Mouse (Mus musculus): ENCODE results near the gene Mettl3. TPM values are rescaled to one million over a fixed set of nuclear protein-coding genes. Genes with fewer than 3 reads are reported as not detected.
"Not testable (repeated sequence)": the region's sequence is repeated elsewhere in the genome, so short reads cannot be mapped to it uniquely, and the experiment has no call there.

The Mettl3 gene
- polyA plus RNA-seq, 1 experiment from 2014 or later = 46.6 TPM

DNA sequence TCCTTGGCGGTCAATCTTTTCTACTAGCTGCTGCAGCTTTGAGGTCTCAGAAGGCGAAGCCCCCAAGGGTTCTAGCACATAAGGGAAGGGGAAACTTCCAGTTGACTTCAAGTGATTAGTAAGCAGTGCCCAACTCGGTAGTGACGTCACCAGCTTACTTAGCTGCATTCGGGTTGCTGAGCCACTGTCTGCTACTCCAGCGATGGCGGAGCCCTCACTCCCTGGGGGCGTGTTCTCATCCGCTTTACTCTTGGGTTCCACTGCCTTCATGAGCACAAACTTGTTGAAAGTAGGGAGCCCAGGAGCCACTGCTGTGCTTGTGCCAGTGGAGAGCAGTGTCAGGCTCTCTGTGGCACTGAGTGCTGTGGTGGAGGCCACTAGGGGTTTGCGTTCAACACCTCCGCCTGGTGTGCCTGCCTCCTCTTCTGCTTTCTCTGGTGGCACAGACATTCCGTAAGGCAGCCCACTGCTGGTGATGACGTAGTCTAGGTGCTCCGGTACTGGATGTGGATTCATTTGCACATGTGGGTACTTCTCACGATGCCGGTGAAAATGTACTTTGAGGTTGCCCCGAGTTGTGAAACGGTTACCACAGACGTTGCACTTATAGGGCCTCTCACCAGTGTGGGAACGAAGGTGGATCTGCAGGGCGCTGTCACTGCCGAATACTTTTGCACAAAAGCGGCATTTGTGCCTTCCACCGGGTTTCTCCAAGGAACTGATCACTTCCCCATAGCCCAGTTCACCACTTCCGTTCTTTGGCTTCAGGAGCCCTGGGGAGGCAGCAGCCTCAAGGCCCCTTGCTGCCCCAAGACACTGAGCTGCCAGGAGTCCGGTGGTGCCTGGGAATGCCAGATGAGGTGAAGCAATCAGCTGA is 9.2 kb upstream of the Mettl3 start:
- H3K9ac ChIP-seq = no peak overlapping the region
- no peak for DNase-seq
- H3K27ac ChIP-seq (ENCODE audit: low read depth) = no peak overlapping the region
- 83% methylated on average over 26 of the region's 26 CpGs for WGBS
- peaks cover 45% of the 10 kb centered on the region for H3K36me3 ChIP-seq (ENCODE audit: insufficient read depth)
- H3K4me2 ChIP-seq = peak overlapping the region; percentile 89
- no peaks in the 10 kb centered on the region for H3K27me3 ChIP-seq (ENCODE audit: insufficient read depth, low read length)
- peak overlapping the region; percentile 68 for H3K4me3 ChIP-seq (ENCODE audit: low read depth, low read length)
- H3K9me3 ChIP-seq (ENCODE audit: low read depth, low read length) = no peaks in the 10 kb centered on the region
- no peak for TF ChIP-seq CTCF (IDR thresholded peaks at IDR 0.05; ENCODE audit: low read depth)
- no peak for ATAC-seq (ENCODE audit: insufficient read depth)
- H3K4me1 ChIP-seq (ENCODE audit: insufficient read depth) = peaks cover 11% of the 10 kb centered on the region; the same call in 1 of the 2 replicates

DNA sequence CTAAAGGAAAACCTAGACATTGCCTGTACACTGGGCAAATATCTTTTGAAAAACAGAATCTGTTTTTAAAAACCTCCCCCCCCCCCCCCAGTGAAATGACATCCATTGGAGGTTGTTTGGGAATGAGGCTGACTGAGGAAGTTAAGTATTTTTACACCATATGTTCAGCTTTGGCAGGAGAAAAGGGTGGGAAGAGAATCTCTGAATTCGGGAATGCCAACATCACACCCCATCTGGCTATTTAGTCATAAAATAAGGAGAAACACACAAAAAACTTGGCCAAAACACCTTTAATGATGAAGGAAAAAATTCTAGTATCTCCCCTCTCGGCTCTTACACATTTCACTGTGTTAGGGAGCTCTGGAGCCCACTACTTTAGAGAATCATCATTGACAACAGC is 6.0 kb upstream of the Mettl3 start:
- TF ChIP-seq CTCF (IDR thresholded peaks at IDR 0.05; ENCODE audit: low read depth) = no peak
- Histone ChIP-seq H3K9ac (no peak overlapping the region), H3K36me3 (ENCODE audit: insufficient read depth) (peaks cover 45% of the 10 kb centered on the region), H3K27me3 (ENCODE audit: insufficient read depth, low read length) (no peaks in the 10 kb centered on the region), H3K9me3 (ENCODE audit: low read depth, low read length) (no peaks in the 10 kb centered on the region), H3K4me2 (0 out of 2 replicates have a peak overlapping the region, but pooled peaks have one; percentile 22), H3K27ac (ENCODE audit: low read depth) (no peak overlapping the region), H3K4me3 (ENCODE audit: low read depth, low read length) (no peak overlapping the region), H3K4me1 (ENCODE audit: insufficient read depth) (peaks cover 4% of the 10 kb centered on the region; the same call in 1 of the 2 replicates)
- WGBS = 90% methylated on average over 2 of the region's 2 CpGs
- DNase-seq (no peak), ATAC-seq (ENCODE audit: insufficient read depth) (no peak)

DNA sequence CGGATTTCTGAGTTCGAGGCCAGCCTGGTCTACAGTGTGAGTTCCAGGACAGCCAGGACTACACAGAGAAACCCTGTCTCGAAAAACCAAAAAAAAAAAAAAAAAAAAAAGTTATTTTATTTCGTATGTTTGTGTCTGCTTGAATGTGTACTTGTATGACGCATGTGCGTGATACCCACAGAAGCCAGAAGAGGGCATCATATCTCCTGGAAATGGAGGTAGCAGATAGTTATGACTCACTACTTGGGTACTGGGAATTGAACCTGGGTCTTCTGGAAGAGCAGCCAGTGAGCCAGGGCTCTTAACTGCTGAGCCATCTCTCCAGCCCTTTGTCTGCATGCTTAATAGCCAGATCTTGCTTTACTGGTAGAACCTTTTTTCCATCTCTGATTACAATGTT is 5.4 kb upstream of the Mettl3 start:
- WGBS = 97% methylated on average over 5 of the region's 6 CpGs
- H3K4me3 ChIP-seq (ENCODE audit: low read depth, low read length); H3K9me3 ChIP-seq (ENCODE audit: low read depth, low read length); H3K4me2 ChIP-seq; ATAC-seq (ENCODE audit: insufficient read depth); H3K4me1 ChIP-seq (ENCODE audit: insufficient read depth); H3K27ac ChIP-seq (ENCODE audit: low read depth); H3K9ac ChIP-seq; DNase-seq; H3K27me3 ChIP-seq (ENCODE audit: insufficient read depth, low read length): not testable (repeated sequence)
- H3K36me3 ChIP-seq (ENCODE audit: insufficient read depth) = peaks cover 45% of the 10 kb centered on the region

DNA sequence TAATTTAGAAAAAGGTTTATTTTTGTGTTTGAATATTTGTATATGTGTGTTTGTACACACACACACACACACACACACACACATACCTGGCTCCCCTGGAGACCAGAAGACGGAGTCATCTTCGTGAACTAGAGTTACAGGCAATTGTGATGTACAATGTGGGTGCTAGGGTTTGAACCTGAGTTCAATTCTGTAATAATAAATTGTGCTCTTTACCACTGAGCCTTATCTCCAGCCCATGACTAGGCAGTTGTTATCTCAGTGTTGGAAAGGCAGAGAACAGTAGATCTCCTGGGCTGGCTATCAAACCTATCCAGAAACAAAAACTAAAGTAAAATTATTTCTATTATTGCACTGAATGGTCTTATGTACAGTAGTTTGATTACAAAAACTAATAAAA is 1.2 kb upstream of the Mettl3 start:
- H3K36me3 ChIP-seq (ENCODE audit: insufficient read depth) = peaks cover 13% of the 10 kb centered on the region; the same call in 1 of the 2 replicates
- WGBS = 98% methylated on average over 2 of the region's 2 CpGs
- no peaks in the 10 kb centered on the region for H3K27me3 ChIP-seq (ENCODE audit: insufficient read depth, low read length)
- H3K27ac ChIP-seq (ENCODE audit: low read depth) = no peak overlapping the region
- no peak overlapping the region for H3K4me3 ChIP-seq (ENCODE audit: low read depth, low read length)
- no peak overlapping the region for H3K4me2 ChIP-seq
- no peak for TF ChIP-seq CTCF (IDR thresholded peaks at IDR 0.05; ENCODE audit: low read depth)
- no peak overlapping the region for H3K9ac ChIP-seq
- H3K4me1 ChIP-seq (ENCODE audit: insufficient read depth) = peaks cover 4% of the 10 kb centered on the region; the same call in 1 of the 2 replicates
- no peaks in the 10 kb centered on the region for H3K9me3 ChIP-seq (ENCODE audit: low read depth, low read length)
- ATAC-seq (ENCODE audit: insufficient read depth) (no peak), DNase-seq (no peak)

DNA sequence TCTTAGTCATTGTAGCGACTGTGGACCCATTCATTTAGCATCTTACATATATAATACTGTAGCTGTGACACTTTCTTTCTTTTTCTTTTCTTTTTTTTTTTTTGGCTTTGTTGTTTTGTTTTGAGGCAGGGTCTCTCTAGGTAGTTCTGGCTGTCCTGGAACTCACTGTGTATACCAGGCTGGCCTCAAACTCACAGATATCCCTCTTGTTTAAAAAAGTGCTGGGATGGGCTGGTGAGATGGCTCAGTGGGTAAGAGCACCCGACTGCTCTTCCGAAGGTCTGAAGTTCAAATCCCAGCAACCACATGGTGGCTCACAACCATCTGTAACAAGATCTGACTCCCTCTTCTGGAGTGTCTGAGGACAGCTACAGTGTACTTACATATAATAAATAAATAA is 1.4 kb downstream of the Mettl3 start:
- not testable (repeated sequence) for H3K27me3 ChIP-seq (ENCODE audit: insufficient read depth, low read length); H3K4me1 ChIP-seq (ENCODE audit: insufficient read depth); H3K9me3 ChIP-seq (ENCODE audit: low read depth, low read length); ATAC-seq (ENCODE audit: insufficient read depth); H3K9ac ChIP-seq; DNase-seq; H3K27ac ChIP-seq (ENCODE audit: low read depth)
- peaks cover 17% of the 10 kb centered on the region for H3K36me3 ChIP-seq (ENCODE audit: insufficient read depth)
- peak overlapping the region; percentile 76; the same call in 1 of the 2 replicates for H3K4me2 ChIP-seq
- 83% methylated on average over 3 of the region's 3 CpGs for WGBS
- peak overlapping the region; percentile 64 for H3K4me3 ChIP-seq (ENCODE audit: low read depth, low read length)

DNA sequence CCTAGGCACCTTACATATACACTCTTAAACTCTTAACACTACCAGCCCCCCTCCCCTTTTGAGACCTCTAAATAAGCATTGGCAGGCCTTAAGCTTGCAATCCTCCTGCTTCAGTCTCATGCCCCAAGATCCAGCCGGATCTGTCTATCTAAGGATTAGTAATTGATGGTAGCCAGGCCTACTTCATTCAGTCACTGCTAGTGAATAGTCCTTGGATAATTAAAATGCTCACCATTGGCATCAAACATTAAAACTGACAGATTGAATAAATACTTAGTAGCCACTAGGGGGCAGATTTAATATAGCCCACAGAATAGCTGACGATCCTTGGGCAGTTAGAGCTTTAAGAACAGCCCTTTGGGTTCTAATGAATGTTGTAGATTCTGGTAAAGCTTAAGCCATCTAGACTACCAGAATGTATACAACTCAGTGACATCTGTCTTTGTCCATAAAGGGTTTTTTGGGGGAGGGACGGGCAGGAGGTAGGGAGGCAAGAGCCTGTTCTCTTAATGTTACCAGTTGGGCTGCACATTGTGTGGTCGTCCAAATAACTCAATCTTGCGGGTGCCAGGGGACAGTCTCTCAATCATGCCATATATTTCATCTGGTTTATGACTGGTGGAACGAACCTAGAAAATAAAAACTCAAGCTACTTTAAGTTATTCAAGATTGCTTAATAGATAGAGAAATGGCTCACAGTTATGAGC is 9.2 kb downstream of the Mettl3 start:
- Histone ChIP-seq H3K27ac (ENCODE audit: low read depth) (no peak overlapping the region), H3K9me3 (ENCODE audit: low read depth, low read length) (no peaks in the 10 kb centered on the region), H3K9ac (no peak overlapping the region), H3K4me2 (no peak overlapping the region), H3K4me1 (ENCODE audit: insufficient read depth) (no peaks in the 10 kb centered on the region), H3K27me3 (ENCODE audit: insufficient read depth, low read length) (no peaks in the 10 kb centered on the region), H3K36me3 (ENCODE audit: insufficient read depth) (peaks cover 93% of the 10 kb centered on the region), H3K4me3 (ENCODE audit: low read depth, low read length) (no peak overlapping the region)
- DNase-seq (peak; percentile 81), ATAC-seq (ENCODE audit: insufficient read depth) (peak; percentile 53)
- 66% methylated on average over 6 of the region's 6 CpGs for WGBS
- TF ChIP-seq CTCF (IDR thresholded peaks at IDR 0.05; ENCODE audit: low read depth) = peak; percentile 63

DNA sequence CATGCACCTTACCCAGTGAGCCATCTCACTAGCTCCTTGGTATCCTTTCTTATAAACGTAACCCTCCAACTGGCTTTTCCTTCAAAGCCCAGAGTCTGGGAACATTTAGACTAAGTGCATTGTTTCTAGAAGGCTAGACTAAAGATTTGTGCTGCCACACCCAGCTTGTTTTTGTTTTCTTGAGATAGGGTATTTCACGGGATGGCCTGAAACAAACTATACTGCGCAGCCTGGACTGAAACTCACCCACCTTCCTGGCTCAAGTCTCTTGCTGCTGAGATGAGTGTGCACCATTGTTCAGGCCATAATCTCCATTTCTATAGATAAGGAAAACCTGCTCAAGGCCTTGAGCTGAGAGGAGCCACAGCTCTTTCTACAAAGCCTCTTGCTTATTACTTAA is 20.7 kb downstream of the Mettl3 start:
- ATAC-seq (ENCODE audit: insufficient read depth) (no peak), DNase-seq (no peak)
- no peak overlapping the region for H3K27ac ChIP-seq (ENCODE audit: low read depth)
- H3K4me1 ChIP-seq (ENCODE audit: insufficient read depth) = no peaks in the 10 kb centered on the region
- H3K36me3 ChIP-seq (ENCODE audit: insufficient read depth) = peaks cover 37% of the 10 kb centered on the region
- TF ChIP-seq CTCF (IDR thresholded peaks at IDR 0.05; ENCODE audit: low read depth) = no peak
- no peak overlapping the region for H3K9ac ChIP-seq
- H3K27me3 ChIP-seq (ENCODE audit: insufficient read depth, low read length) = no peaks in the 10 kb centered on the region
- H3K4me2 ChIP-seq = no peak overlapping the region
- no peaks in the 10 kb centered on the region for H3K9me3 ChIP-seq (ENCODE audit: low read depth, low read length)
- H3K4me3 ChIP-seq (ENCODE audit: low read depth, low read length) = no peak overlapping the region
- 89% methylated on average over 3 of the region's 3 CpGs for WGBS

All from lung, embryonic 14.5 days (tissue).